Mouse (Mus musculus): ENCODE data around the gene Rb1. TPM values are rescaled to one million over a fixed set of nuclear protein-coding genes. Genes with fewer than 3 reads are reported as not detected.

Gene Rb1
- polyA plus RNA-seq, 1 experiment from 2014 or later: 21.4 TPM

- 83% methylated on average over 5 of the region's 5 CpGs for WGBS (ENCODE audit: insufficient replicate concordance)
These were observed 12.7 kb downstream of the Rb1 start for GRCm38 (mm10) chr14:73312909-73313308.

GRCm38 (mm10) chr14:73307490-73307889 lies 18.1 kb downstream of the Rb1 start:
- Histone ChIP-seq H3K36me3 (replicated peaks) (no peaks in the 10 kb centered on the region), H3K9ac (no peak overlapping the region), H3K4me2 (no peak overlapping the region), H3K4me1 (replicated peaks) (peaks cover 3% of the 10 kb centered on the region), H3K9me3 (replicated peaks) (no peaks in the 10 kb centered on the region), H3K27ac (replicated peaks) (no peak overlapping the region), H3K27me3 (no peaks in the 10 kb centered on the region), H3K4me3 (replicated peaks) (no peak overlapping the region)
- no peak for ATAC-seq (ENCODE audit: insufficient read depth)
- WGBS (ENCODE audit: insufficient replicate concordance): 98% methylated on average over 1 of the region's 1 CpGs

More at GRCm38 (mm10) chr14:73312909-73313308, 12.7 kb downstream of the Rb1 start:
- Histone ChIP-seq H3K9ac (no peak overlapping the region), H3K4me3 (replicated peaks) (no peak overlapping the region), H3K27ac (replicated peaks) (no peak overlapping the region), H3K4me2 (no peak overlapping the region), H3K27me3 (no peaks in the 10 kb centered on the region), H3K9me3 (replicated peaks) (no peaks in the 10 kb centered on the region), H3K4me1 (replicated peaks) (peaks cover 34% of the 10 kb centered on the region), H3K36me3 (replicated peaks) (peaks cover 6% of the 10 kb centered on the region; the same call in 1 of the 2 replicates)
- ATAC-seq (ENCODE audit: insufficient read depth): no peak

- Histone ChIP-seq H3K27me3 (no peaks in the 10 kb centered on the region), H3K4me3 (replicated peaks) (no peak overlapping the region), H3K4me2 (no peak overlapping the region), H3K9ac (no peak overlapping the region), H3K27ac (replicated peaks) (no peak overlapping the region), H3K4me1 (replicated peaks) (0 out of 2 replicates have a peak, but pooled peaks cover 2% of the 10 kb centered on the region), H3K9me3 (replicated peaks) (no peaks in the 10 kb centered on the region), H3K36me3 (replicated peaks) (no peaks in the 10 kb centered on the region; the same call in 1 of the 2 replicates)
- 30% methylated on average over 3 of the region's 3 CpGs for WGBS (ENCODE audit: insufficient replicate concordance)
- ATAC-seq (ENCODE audit: insufficient read depth): no peak
These were observed 22.4 kb downstream of the Rb1 start for GRCm38 (mm10) chr14:73303193-73303592.

GRCm38 (mm10) chr14:73301856-73302255 lies 23.8 kb downstream of the Rb1 start:
- Histone ChIP-seq H3K9me3 (replicated peaks) (no peaks in the 10 kb centered on the region), H3K4me1 (replicated peaks) (0 out of 2 replicates have a peak, but pooled peaks cover 2% of the 10 kb centered on the region), H3K27me3 (no peaks in the 10 kb centered on the region), H3K4me3 (replicated peaks) (no peak overlapping the region), H3K9ac (no peak overlapping the region), H3K4me2 (no peak overlapping the region), H3K27ac (replicated peaks) (no peak overlapping the region), H3K36me3 (replicated peaks) (peaks cover 3% of the 10 kb centered on the region)
- 52% methylated on average over 4 of the region's 4 CpGs for WGBS (ENCODE audit: insufficient replicate concordance)
- no peak for ATAC-seq (ENCODE audit: insufficient read depth)

DNA sequence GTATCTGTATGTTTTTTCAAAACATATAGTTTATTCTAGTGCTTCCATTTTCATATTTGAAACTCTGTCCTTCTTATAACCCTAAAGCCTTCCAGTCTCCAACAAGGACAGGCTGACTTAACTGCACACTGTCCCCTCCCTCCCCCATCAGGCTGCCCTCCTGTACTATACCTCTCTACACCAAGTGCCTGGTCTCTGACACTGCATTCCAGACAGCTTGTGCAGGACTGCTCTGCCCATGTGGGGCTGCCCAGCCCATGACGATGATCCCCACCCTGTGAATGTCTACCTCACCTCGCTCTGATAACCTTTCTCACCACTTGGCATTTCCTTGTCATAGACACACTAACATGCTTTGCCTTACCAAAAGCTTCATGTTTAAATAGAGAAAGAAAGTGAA lies 30.1 kb downstream of the Rb1 start:
- Histone ChIP-seq H3K4me2 (no peak overlapping the region), H3K36me3 (replicated peaks) (peaks cover 42% of the 10 kb centered on the region), H3K4me3 (replicated peaks) (no peak overlapping the region), H3K9me3 (replicated peaks) (no peaks in the 10 kb centered on the region), H3K27me3 (no peaks in the 10 kb centered on the region), H3K9ac (no peak overlapping the region), H3K27ac (replicated peaks) (no peak overlapping the region), H3K4me1 (replicated peaks) (no peaks in the 10 kb centered on the region)
- no peak for ATAC-seq (ENCODE audit: insufficient read depth)
- 68% methylated on average over 2 of the region's 2 CpGs for WGBS (ENCODE audit: insufficient replicate concordance)

GRCm38 (mm10) chr14:73293616-73294015 lies 32.0 kb downstream of the Rb1 start:
- Histone ChIP-seq H3K4me1 (replicated peaks) (no peaks in the 10 kb centered on the region), H3K9ac (no peak overlapping the region), H3K4me2 (no peak overlapping the region), H3K27ac (replicated peaks) (no peak overlapping the region), H3K27me3 (no peaks in the 10 kb centered on the region), H3K36me3 (replicated peaks) (peaks cover 54% of the 10 kb centered on the region), H3K4me3 (replicated peaks) (no peak overlapping the region), H3K9me3 (replicated peaks) (no peaks in the 10 kb centered on the region)
- ATAC-seq (ENCODE audit: insufficient read depth): no peak
- 79% methylated on average over 2 of the region's 2 CpGs for WGBS (ENCODE audit: insufficient replicate concordance)

- no peaks in the 10 kb centered on the region for H3K9me3 ChIP-seq (replicated peaks)
- no peaks in the 10 kb centered on the region for H3K27me3 ChIP-seq
- no peak overlapping the region for H3K9ac ChIP-seq
- no peak for ATAC-seq (ENCODE audit: insufficient read depth)
- peaks cover 56% of the 10 kb centered on the region for H3K36me3 ChIP-seq (replicated peaks)
- no peak overlapping the region for H3K4me3 ChIP-seq (replicated peaks)
- WGBS (ENCODE audit: insufficient replicate concordance): 81% methylated on average over 1 of the region's 1 CpGs
- H3K27ac ChIP-seq (replicated peaks): no peak overlapping the region
- H3K4me2 ChIP-seq: no peak overlapping the region
- H3K4me1 ChIP-seq (replicated peaks): no peaks in the 10 kb centered on the region
These were observed 33.2 kb downstream of the Rb1 start for GRCm38 (mm10) chr14:73292434-73292833.

DNA sequence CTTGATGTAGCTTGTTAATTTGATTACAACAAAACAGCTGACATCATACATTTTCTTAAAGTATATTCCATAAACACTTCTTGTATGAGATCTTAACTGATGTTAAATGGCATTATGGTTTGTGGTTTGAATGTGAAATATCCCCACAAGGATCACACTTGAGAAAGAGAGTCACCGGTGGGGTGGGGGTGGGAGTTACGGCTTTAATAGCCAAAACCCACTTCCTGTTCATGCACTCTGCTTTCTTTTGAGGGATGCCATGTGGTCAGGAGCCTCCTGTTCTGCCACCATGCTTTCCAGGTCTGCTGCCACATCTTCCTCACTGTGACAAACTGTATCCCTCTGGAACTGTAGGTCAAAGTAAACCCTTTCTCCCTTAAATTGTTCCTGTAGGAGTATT lies 35.7 kb downstream of the Rb1 start:
- H3K4me2 ChIP-seq: no peak overlapping the region
- no peaks in the 10 kb centered on the region for H3K9me3 ChIP-seq (replicated peaks)
- H3K27me3 ChIP-seq: no peaks in the 10 kb centered on the region
- no peak overlapping the region for H3K9ac ChIP-seq
- no peak overlapping the region for H3K4me3 ChIP-seq (replicated peaks)
- no peak overlapping the region for H3K27ac ChIP-seq (replicated peaks)
- 45% methylated on average over 2 of the region's 2 CpGs for WGBS (ENCODE audit: insufficient replicate concordance)
- no peaks in the 10 kb centered on the region for H3K4me1 ChIP-seq (replicated peaks)
- ATAC-seq (ENCODE audit: insufficient read depth): no peak
- H3K36me3 ChIP-seq (replicated peaks): peaks cover 52% of the 10 kb centered on the region

- no peak for ATAC-seq (ENCODE audit: insufficient read depth)
- H3K4me1 ChIP-seq (replicated peaks): no peaks in the 10 kb centered on the region
- H3K4me3 ChIP-seq (replicated peaks): no peak overlapping the region
- H3K9me3 ChIP-seq (replicated peaks): no peaks in the 10 kb centered on the region
- no peak overlapping the region for H3K4me2 ChIP-seq
- no peak overlapping the region for H3K9ac ChIP-seq
- WGBS (ENCODE audit: insufficient replicate concordance): 56% methylated on average over 1 of the region's 1 CpGs
- peaks cover 47% of the 10 kb centered on the region for H3K36me3 ChIP-seq (replicated peaks)
- no peak overlapping the region for H3K27ac ChIP-seq (replicated peaks)
- H3K27me3 ChIP-seq: no peaks in the 10 kb centered on the region
These were observed 44.6 kb downstream of the Rb1 start for GRCm38 (mm10) chr14:73280996-73281395.

- H3K27ac ChIP-seq (replicated peaks): no peak overlapping the region
- ATAC-seq (ENCODE audit: insufficient read depth): no peak
- no peak overlapping the region for H3K4me2 ChIP-seq
- no peak overlapping the region for H3K4me3 ChIP-seq (replicated peaks)
- no peaks in the 10 kb centered on the region for H3K27me3 ChIP-seq
- WGBS (ENCODE audit: insufficient replicate concordance): 86% methylated on average over 6 of the region's 6 CpGs
- peaks cover 49% of the 10 kb centered on the region for H3K36me3 ChIP-seq (replicated peaks)
- no peak overlapping the region for H3K9ac ChIP-seq
- H3K9me3 ChIP-seq (replicated peaks): no peaks in the 10 kb centered on the region
- H3K4me1 ChIP-seq (replicated peaks): no peaks in the 10 kb centered on the region
These were observed 46.5 kb downstream of the Rb1 start for GRCm38 (mm10) chr14:73279096-73279495.

DNA sequence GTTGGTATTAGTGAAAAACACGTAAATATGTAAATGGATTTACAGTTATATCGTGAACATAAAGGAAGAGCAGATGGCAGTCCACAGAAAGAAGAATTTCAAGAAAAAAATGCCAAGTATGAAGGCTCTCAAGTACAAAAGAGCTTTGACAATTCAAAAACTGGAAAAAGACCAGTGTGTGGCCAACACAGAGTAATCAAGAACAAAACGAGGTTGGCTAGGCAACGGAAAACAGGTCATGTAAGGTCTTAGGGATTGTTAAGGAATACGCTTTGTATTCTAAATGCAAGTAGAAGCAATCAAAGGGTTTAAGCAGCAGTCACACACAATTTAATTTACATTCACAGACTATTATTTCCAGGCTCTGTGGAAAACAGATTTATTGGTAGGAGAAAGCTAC lies 53.8 kb downstream of the Rb1 start:
- 84% methylated on average over 5 of the region's 5 CpGs for WGBS (ENCODE audit: insufficient replicate concordance)
- no peak overlapping the region for H3K9ac ChIP-seq
- H3K4me3 ChIP-seq (replicated peaks): no peak overlapping the region
- H3K27ac ChIP-seq (replicated peaks): no peak overlapping the region
- no peak overlapping the region for H3K4me2 ChIP-seq
- ATAC-seq (ENCODE audit: insufficient read depth): no peak
- H3K4me1 ChIP-seq (replicated peaks): no peaks in the 10 kb centered on the region
- no peaks in the 10 kb centered on the region for H3K9me3 ChIP-seq (replicated peaks)
- no peaks in the 10 kb centered on the region for H3K27me3 ChIP-seq
- peaks cover 53% of the 10 kb centered on the region for H3K36me3 ChIP-seq (replicated peaks)

DNA sequence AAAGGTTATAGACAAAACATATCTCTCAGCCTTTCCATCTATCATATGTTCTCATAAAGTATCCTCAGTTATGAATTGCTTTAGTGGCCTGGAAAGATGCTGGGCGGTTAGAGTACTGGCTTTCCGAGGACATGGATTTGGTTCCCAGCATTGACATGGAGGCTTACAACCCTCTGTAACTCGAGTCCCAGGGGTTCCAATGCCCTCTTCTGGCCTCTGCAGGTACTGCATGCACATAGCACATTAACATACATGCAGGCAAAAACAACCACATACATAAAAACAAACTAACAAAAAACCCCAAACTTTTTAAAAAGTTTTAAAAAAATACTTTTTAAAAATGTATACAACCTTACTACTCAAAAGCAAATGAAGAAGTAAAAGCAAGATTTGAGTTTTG lies 59.5 kb downstream of the Rb1 start:
- Histone ChIP-seq H3K4me1 (replicated peaks) (no peaks in the 10 kb centered on the region), H3K9me3 (replicated peaks) (no peaks in the 10 kb centered on the region), H3K27ac (replicated peaks) (no peak overlapping the region), H3K27me3 (no peaks in the 10 kb centered on the region), H3K4me3 (replicated peaks) (no peak overlapping the region), H3K36me3 (replicated peaks) (peaks cover 55% of the 10 kb centered on the region), H3K4me2 (no peak overlapping the region), H3K9ac (no peak overlapping the region)
- 80% methylated on average over 3 of the region's 3 CpGs for WGBS (ENCODE audit: insufficient replicate concordance)
- ATAC-seq (ENCODE audit: insufficient read depth): no peak

Measured in liver, embryonic 15.5 days (tissue).